Mouse (Mus musculus): ENCODE measurements at regions not wholly inside any gene's neighbourhood (a gene's known extent, or its start where the extent isn't known, plus 50 kb on each side); places are given as distances from the start of the nearest gene placed in this dataset.

GRCm38 (mm10) chr2:50519129-50519504, 222.5 kb upstream of the Mmadhc start:
- no peak for DNase-seq

- DNase-seq, result peak; percentile 20
Measured at GRCm38 (mm10) chr2:50518371-50519128, 221.9 kb upstream of the Mmadhc start.

GRCm38 (mm10) chr2:50513276-50513675, 216.7 kb upstream of the Mmadhc start:
- DNase-seq, result no peak

DNA sequence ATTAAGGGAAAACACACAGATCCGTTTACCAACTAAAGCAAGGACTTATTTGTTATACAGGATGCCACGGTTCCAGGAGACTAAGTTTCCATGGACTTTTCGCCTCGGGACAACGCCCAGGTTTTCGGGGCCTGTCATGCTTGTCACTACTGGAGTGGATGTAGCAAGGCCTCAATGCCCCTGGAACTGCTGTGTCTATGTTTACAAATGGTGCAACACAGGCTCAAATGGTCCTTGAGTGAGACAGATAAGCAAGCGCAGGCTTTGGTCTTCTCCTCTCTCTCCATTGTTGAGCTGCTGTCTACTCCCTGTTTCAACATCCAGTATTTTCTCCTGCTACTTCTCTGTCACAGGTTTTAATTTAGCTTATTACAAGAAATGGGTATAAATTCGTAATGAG, 202.1 kb upstream of the Mmadhc start:
- no peak for DNase-seq

DNA sequence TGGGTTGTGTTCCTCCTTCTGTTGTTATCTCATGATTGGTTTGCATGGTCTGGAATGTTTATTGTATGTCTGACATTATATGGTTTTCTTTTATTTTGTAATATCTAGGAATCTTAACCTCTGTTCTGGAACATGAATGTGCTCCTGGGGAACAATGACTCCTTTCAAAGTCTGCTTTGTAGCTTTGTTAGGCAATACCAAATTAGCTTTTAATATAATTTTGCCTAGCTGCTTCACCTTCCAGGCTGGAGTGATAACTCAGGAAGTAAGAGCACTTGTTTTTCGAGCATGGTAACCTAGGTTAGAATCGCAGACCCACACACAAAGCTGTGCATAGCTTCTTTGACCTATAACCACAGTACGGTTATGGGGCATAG, 199.4 kb upstream of the Mmadhc start:
- no peak for DNase-seq

DNA sequence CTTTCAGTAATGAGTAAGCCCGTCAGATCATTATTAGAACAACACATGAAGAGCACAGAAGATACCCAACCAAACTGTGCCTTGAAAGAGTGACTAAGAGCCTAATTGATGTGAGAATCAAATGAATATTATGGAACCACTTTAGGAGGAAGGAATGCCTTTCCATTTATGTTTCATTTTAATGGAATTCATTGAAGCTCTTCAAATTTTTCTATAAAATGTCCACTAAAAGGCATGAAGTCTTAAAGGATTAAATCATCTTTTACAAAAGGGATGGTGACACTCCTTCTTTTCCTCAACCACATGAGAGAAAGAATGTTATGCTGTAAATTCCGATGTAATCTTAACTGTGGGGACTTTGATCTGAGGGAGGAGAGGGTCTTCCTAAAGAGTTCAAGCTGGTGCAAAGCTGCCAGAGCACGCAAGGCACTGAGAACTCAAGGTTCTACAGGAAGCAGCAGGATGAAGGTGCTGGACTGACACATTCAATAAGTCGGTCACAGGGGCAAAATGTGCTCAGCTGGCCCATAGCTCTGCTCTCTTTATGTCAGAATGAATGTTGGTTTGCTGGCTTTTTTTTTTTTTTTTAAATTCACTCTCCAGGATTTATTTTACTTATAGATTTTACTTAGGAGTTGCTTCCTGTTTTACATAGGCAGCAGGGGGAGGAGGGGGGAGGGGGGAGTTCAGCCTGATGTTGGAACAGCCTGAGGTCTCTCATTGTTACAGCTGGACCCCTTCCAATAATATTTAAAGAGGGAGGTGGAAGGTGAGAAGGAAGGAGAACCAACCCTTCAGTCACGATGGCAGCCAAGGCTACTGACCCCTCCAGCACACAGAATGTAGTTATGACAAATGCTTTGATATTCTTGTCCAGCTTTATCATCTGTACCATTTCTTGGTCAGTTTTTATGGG, 198.8 kb upstream of the Mmadhc start:
- no peak for DNase-seq

DNA sequence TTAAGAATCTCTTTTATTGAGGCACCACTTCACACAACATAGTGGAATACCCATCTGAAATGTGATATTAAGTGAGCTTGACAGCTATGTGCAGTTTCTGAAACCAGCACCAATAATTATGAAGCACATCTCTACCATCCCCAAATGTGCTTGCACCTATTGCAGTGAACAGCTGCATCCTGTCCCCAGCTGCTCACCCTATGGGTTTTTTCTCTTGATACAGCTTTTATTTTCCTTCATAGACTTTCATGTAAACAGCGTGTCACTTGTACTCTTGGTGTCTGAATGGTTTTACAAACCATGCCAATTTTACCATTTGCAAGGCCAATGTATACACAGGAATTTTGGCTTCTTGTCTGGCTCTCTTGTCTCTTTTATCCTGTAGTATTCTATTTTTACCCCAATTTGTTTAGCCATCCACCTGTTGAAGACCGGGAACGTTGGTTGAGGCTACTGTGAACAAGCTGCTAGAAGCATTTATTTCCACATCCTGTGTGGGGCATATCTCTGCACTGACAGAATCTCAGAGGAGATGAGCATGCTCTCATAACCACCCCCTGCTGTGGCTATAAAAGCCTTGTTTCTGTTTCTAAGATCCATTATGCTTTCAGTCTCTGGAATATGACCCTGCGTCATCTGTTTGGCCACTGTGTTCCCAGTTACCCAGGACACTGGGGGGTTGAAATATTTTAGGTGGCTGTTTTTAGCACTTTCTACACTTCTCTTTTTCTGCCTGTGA, 197.2 kb upstream of the Mmadhc start:
- DNase-seq, result no peak

DNA sequence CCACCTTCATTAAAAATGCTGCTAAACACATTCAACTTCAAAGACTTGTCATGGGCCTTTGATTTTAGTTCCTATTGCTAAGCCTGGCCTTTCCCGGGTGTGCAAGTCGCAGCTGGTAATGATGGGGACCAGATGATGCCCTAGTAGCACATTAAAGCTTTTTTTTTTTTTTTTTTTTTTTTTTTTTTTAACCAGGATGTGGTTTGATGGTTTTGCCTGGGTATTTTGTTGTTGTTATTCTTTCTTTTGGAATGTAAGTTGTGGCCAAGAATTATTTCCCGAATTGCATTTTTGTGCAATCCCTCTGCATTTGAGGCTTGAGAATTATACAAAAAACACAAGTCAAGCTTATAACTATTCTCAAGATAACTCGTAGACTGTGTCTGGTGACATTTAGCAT, 167.2 kb upstream of the Mmadhc start:
- DNase-seq, result no peak

GRCm38 (mm10) chr2:50462378-50462777, 165.8 kb upstream of the Mmadhc start:
- no peak for DNase-seq

DNA sequence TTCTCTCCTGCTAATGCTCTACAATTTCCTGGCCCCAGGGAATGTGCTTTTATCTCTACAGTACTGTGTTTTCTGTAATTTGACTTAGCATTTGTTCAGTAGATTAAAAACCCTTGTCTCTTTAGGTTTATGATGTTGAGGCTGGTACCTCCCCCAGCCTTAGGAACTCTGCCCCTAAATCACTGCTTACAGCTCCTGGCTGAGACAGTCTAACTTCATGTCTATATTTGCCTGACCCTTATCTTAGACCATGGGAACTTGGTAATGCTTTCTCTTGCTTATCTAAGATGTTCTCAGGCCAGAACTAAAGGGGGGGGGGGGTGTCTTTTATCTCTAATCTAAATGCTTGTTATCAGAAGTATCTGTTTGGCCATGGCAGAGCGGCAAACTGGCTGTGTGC, 160.1 kb upstream of the Mmadhc start:
- no peak for DNase-seq

GRCm38 (mm10) chr2:50448117-50448516, 151.5 kb upstream of the Mmadhc start:
- no peak for DNase-seq

DNA sequence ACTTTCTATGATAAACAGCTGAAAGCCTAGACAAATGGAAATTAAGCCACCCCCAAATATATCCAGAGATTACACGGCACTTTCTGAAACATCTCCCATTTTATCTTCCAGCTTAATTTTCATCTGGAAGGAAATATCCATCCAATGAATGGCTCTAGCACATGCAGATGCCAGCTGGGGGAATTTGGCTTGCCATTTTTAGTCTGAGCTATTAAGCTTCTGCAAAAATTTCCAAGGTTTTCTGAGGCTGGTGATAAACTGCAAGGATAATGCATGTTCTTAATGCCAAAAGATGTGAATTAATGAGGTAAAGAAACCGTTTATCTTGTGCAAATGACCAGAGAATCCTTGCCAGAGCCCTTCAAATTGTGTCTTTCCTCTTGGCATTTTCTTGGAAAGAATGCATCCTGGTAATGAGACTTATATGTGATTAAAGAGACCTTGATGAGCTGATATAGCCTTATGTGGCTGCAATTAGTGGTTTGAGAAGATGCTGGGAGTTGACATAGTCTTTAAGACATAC, 149.4 kb upstream of the Mmadhc start:
- no peak for DNase-seq

GRCm38 (mm10) chr2:50440333-50440732, 143.7 kb upstream of the Mmadhc start:
- no peak for DNase-seq

DNA sequence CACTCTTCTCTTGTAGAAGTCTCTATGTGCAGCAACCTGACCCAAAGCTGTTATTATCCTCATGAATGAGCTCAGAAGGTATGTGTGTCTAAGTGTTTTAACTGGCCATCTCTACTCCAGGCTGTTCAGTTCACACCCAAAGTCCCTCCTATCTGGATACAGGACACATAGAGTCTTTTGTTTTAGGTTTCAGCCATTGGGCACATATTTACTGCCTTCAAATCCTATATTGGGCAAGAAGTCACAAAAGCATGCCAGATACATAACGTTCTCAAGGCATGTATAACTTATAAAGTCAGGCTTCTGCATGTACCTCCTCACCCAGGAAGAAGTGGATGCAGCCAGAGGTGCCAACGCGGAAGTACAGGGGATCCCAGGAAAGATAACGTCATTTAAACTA, 136.6 kb upstream of the Mmadhc start:
- no peak for DNase-seq

- no peak for DNase-seq
Measured at GRCm38 (mm10) chr2:50425151-50425550, 128.6 kb upstream of the Mmadhc start.

GRCm38 (mm10) chr2:50419648-50420047, 123.0 kb upstream of the Mmadhc start:
- DNase-seq, result no peak

DNA sequence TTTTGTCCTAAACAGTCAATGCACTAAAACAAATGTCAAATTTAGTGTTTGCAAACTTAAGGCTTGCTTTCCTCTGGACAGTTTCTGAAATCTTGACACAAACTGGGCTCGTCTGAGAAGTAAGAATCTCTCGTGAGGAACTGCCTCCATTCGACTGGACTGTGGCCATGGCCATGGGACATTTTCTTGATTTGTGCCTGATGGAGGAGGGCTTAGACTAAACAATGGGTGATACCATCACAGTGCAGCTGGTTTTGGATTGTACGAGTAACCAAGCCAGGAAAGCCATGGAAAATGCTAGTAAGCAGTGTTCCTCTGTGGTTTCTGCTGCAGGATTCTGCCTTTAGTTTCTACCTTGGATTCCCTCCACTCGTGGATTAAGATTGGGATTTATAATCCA, 121.0 kb upstream of the Mmadhc start:
- DNase-seq, result peak; percentile 48

DNA sequence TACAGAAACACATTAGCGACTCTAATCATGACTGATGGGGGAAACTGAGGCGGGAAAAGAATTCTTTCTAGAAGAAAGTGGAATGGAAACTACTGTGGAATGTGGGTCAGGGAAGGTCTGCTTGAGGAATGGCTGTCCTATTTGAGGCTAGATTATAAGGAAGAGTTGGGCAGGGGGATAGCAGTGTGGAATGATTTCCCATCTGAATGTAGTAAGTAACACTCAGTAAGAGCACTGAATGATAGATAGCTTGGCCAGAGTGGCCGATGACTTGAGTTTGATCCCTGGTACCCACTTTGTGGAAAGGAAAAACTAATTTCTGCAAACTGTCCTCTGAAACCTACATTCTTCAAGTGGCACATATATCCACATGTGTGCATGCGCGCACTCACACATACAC, 120.5 kb upstream of the Mmadhc start:
- no peak for DNase-seq

GRCm38 (mm10) chr2:50416056-50416455, 119.5 kb upstream of the Mmadhc start:
- DNase-seq, result no peak

DNA sequence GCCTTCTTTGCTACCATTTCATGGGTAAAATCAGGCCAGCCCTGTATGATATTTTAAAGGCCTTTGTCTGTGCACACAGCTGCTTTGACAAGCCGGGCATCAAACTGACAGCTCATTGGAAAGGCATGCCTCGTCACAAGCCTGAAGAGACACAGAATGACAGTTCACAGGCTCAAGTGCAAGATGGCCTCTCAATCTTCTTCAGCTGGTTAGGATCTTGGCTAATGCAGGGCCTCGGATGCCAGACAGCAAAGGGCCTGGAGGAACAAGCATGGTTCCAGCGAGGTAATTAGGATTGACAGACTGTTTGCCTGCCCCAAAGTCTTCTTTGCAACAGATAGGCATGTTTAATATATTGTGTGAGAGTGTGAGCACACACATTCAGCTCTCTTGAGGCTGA, 109.3 kb upstream of the Mmadhc start:
- no peak for DNase-seq

- no peak for DNase-seq
Measured at GRCm38 (mm10) chr2:50403106-50403505, 106.5 kb upstream of the Mmadhc start.

GRCm38 (mm10) chr2:50398576-50398975, 102.0 kb upstream of the Mmadhc start:
- no peak for DNase-seq
